ENCODE assay signal across 19 mouse cellular contexts in the genomic region with DNA sequence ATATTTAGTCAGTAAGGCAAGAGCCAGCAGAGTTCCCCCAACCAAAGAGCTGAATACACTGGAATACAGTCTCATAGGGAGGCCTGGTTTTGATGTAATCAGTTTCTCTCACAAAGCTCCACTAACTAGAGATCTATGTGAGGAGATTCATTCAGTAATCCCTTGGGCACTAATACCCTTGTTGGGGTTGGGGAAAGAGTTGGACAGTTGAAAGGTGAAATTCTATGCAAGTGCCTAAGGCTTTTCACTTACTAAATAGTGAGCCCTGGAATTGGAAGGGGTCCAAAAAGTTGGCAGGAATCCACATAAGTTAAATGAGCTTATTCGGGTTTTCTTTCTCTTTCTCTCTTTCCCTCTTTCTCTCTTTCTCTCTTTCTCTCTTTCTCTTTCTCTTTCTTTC.
A peak's percentile ranks its signal among the peaks of the same experiment; 100 is the strongest.
DNase-seq lines count a peak whose midpoint lies in the region; ATAC-seq and TF ChIP-seq lines count a peak whose summit lies in the region.
"Had no signal": no experiment of that assay in that cellular context is flagged by ENCODE, and none has a peak within 500 bp of the region (broad histone marks: within the 10 kb centered on the region; RNA-seq: fewer than 3 reads in every experiment).

No protein-coding gene starts in this region.

- no peak overlapping the region for H3K9ac ChIP-seq in embryonic facial prominence, embryonic 14.5 days (ENCODE audit: low read depth, low read length)
- H3K9ac ChIP-seq in forebrain, embryonic 16.5 days (replicated peaks; ENCODE audit: low read depth, low read length) = no peak overlapping the region
- H3K9ac ChIP-seq in forebrain, postnatal 0 days = no peak overlapping the region
- no peak overlapping the region for H3K9ac ChIP-seq in midbrain, embryonic 14.5 days (replicated peaks; ENCODE audit: low read length)
- H3K9ac ChIP-seq in midbrain, embryonic 13.5 days (replicated peaks) = no peak overlapping the region
- H3K9ac ChIP-seq: embryonic facial prominence, embryonic 13.5 days; heart, embryonic 12.5 days had no signal

- H3K9me3 ChIP-seq in embryonic facial prominence, embryonic 14.5 days (ENCODE audit: control insufficient read depth, low read length) = no peaks in the 10 kb centered on the region
- no peaks in the 10 kb centered on the region for H3K9me3 ChIP-seq in embryonic facial prominence, embryonic 10.5 days
- no peaks in the 10 kb centered on the region for H3K9me3 ChIP-seq in forebrain, embryonic 16.5 days (ENCODE audit: control insufficient read depth, low read length)
- no peaks in the 10 kb centered on the region for H3K9me3 ChIP-seq in forebrain, postnatal 0 days (ENCODE audit: low read length)
- H3K9me3 ChIP-seq in midbrain, embryonic 14.5 days (ENCODE audit: control insufficient read depth, low read length) = no peaks in the 10 kb centered on the region
- H3K9me3 ChIP-seq in midbrain, embryonic 13.5 days = no peaks in the 10 kb centered on the region
- H3K9me3 ChIP-seq: embryonic facial prominence, embryonic 13.5 days; heart, embryonic 12.5 days had no signal

- H3K4me1 ChIP-seq in embryonic facial prominence, embryonic 14.5 days (ENCODE audit: control insufficient read depth, insufficient read depth, low read length) = no peaks in the 10 kb centered on the region
- H3K4me1 ChIP-seq in embryonic facial prominence, embryonic 10.5 days = no peaks in the 10 kb centered on the region
- no peaks in the 10 kb centered on the region for H3K4me1 ChIP-seq in forebrain, embryonic 16.5 days (replicated peaks; ENCODE audit: control insufficient read depth, insufficient read depth, low read length)
- H3K4me1 ChIP-seq in forebrain, postnatal 0 days (ENCODE audit: insufficient read depth) = no peaks in the 10 kb centered on the region
- H3K4me1 ChIP-seq in midbrain, embryonic 14.5 days (ENCODE audit: control insufficient read depth, insufficient read depth, low read length) = no peaks in the 10 kb centered on the region
- no peaks in the 10 kb centered on the region for H3K4me1 ChIP-seq in midbrain, embryonic 13.5 days (replicated peaks)
- H3K4me1 ChIP-seq: embryonic facial prominence, embryonic 13.5 days; heart, embryonic 12.5 days had no signal

- no peaks in the 10 kb centered on the region for H3K36me3 ChIP-seq in embryonic facial prominence, embryonic 14.5 days (ENCODE audit: control insufficient read depth, insufficient read depth, low read length)
- no peaks in the 10 kb centered on the region for H3K36me3 ChIP-seq in embryonic facial prominence, embryonic 10.5 days (replicated peaks)
- no peaks in the 10 kb centered on the region for H3K36me3 ChIP-seq in forebrain, embryonic 16.5 days (ENCODE audit: control insufficient read depth, insufficient read depth)
- no peaks in the 10 kb centered on the region for H3K36me3 ChIP-seq in forebrain, postnatal 0 days (ENCODE audit: insufficient read depth)
- no peaks in the 10 kb centered on the region for H3K36me3 ChIP-seq in midbrain, embryonic 14.5 days (ENCODE audit: control insufficient read depth, insufficient read depth, low read length)
- H3K36me3 ChIP-seq in midbrain, embryonic 13.5 days = no peaks in the 10 kb centered on the region
- H3K36me3 ChIP-seq: embryonic facial prominence, embryonic 13.5 days; heart, embryonic 12.5 days had no signal

- no peak for ATAC-seq in embryonic facial prominence, embryonic 14.5 days (ENCODE audit: low read depth)
- ATAC-seq in forebrain, embryonic 16.5 days = 0 out of 2 replicates have a peak, but pooled peaks have one; percentile 28
- ATAC-seq in forebrain, postnatal 0 days = no peak
- no peak for ATAC-seq in midbrain, embryonic 14.5 days (ENCODE audit: low FRiP score, low TSS enrichment)
- ATAC-seq in midbrain, embryonic 13.5 days = no peak
- ATAC-seq: hindbrain, embryonic 16.5 days; inflammation-experienced regulatory T-cells, adult 6 months; intestine, postnatal 0 days had no signal

- no peaks in the 10 kb centered on the region for H3K27me3 ChIP-seq in embryonic facial prominence, embryonic 14.5 days (replicated peaks; ENCODE audit: control insufficient read depth, insufficient read depth, low read length)
- no peaks in the 10 kb centered on the region for H3K27me3 ChIP-seq in embryonic facial prominence, embryonic 10.5 days (replicated peaks; ENCODE audit: low read depth, poor library complexity, severe bottlenecking)
- H3K27me3 ChIP-seq in forebrain, embryonic 16.5 days (replicated peaks; ENCODE audit: control insufficient read depth, insufficient read depth, low read length) = no peaks in the 10 kb centered on the region
- H3K27me3 ChIP-seq in forebrain, postnatal 0 days (ENCODE audit: insufficient read depth, low read length) = no peaks in the 10 kb centered on the region
- no peaks in the 10 kb centered on the region for H3K27me3 ChIP-seq in midbrain, embryonic 14.5 days (ENCODE audit: control insufficient read depth, insufficient read depth, low read length)
- no peaks in the 10 kb centered on the region for H3K27me3 ChIP-seq in midbrain, embryonic 13.5 days
- H3K27me3 ChIP-seq: CH12.LX; embryonic facial prominence, embryonic 13.5 days; heart, embryonic 12.5 days had no signal

- no peak overlapping the region for H3K4me2 ChIP-seq in embryonic facial prominence, embryonic 14.5 days (ENCODE audit: low read depth, low read length)
- H3K4me2 ChIP-seq in forebrain, embryonic 16.5 days (ENCODE audit: low read length) = no peak overlapping the region
- no peak overlapping the region for H3K4me2 ChIP-seq in forebrain, postnatal 0 days (ENCODE audit: low read depth)
- no peak overlapping the region for H3K4me2 ChIP-seq in midbrain, embryonic 14.5 days (ENCODE audit: low read length)
- no peak overlapping the region for H3K4me2 ChIP-seq in midbrain, embryonic 13.5 days (replicated peaks)
- H3K4me2 ChIP-seq: embryonic facial prominence, embryonic 13.5 days; heart, embryonic 12.5 days had no signal

- DNase-seq in embryonic facial prominence, embryonic 14.5 days (ENCODE audit: low spot score) = peak; percentile 42
- DNase-seq in embryonic facial prominence, embryonic 10.5 days (ENCODE audit: low spot score) = no peak
- no peak for DNase-seq in forebrain, postnatal 0 days
- peak; percentile 30 for DNase-seq in midbrain, embryonic 14.5 days
- no peak for DNase-seq in adrenal gland, postnatal 4 days (ENCODE audit: low spot score in 2 of 2)
- DNase-seq in yolk sac, embryonic 10.5 days (ENCODE audit: low spot score) = no peak
- DNase-seq: adrenal gland, postnatal 14 days; cerebellum, adult 2 months; gastrocnemius, adult 2 months; gastrocnemius, postnatal 25 days; kidney, adult 8-10 months had no signal

- no peak for TF ChIP-seq CTCF in forebrain, postnatal 0 days (IDR thresholded peaks at IDR 0.05; ENCODE audit: low read depth)

- H3K27ac ChIP-seq in embryonic facial prominence, embryonic 14.5 days (replicated peaks; ENCODE audit: low read depth, low read length) = no peak overlapping the region
- H3K27ac ChIP-seq in embryonic facial prominence, embryonic 10.5 days (replicated peaks) = no peak overlapping the region
- H3K27ac ChIP-seq in forebrain, embryonic 16.5 days (ENCODE audit: low read length) = no peak overlapping the region
- no peak overlapping the region for H3K27ac ChIP-seq in forebrain, postnatal 0 days (ENCODE audit: low read depth, low read length)
- no peak overlapping the region for H3K27ac ChIP-seq in midbrain, embryonic 14.5 days (replicated peaks; ENCODE audit: low read depth, low read length)
- H3K27ac ChIP-seq in midbrain, embryonic 13.5 days = no peak overlapping the region
- H3K27ac ChIP-seq: embryonic facial prominence, embryonic 13.5 days; gastrocnemius, adult 2 months had no signal

- H3K4me3 ChIP-seq in embryonic facial prominence, embryonic 14.5 days (ENCODE audit: low read depth, low read length) = no peak overlapping the region
- H3K4me3 ChIP-seq in embryonic facial prominence, embryonic 10.5 days = no peak overlapping the region
- no peak overlapping the region for H3K4me3 ChIP-seq in forebrain, embryonic 16.5 days (replicated peaks; ENCODE audit: low read length)
- H3K4me3 ChIP-seq in forebrain, postnatal 0 days (ENCODE audit: low read depth, low read length) = no peak overlapping the region
- H3K4me3 ChIP-seq in midbrain, embryonic 14.5 days (replicated peaks; ENCODE audit: low read depth, low read length) = no peak overlapping the region
- no peak overlapping the region for H3K4me3 ChIP-seq in midbrain, embryonic 13.5 days (replicated peaks)
- H3K4me3 ChIP-seq: embryonic facial prominence, embryonic 13.5 days; gastrocnemius, adult 2 months; heart, embryonic 12.5 days had no signal

- WGBS in embryonic facial prominence, embryonic 14.5 days = 44% methylated on average over 1 of the region's 1 CpGs
- WGBS in embryonic facial prominence, embryonic 10.5 days = 78% methylated on average over 1 of the region's 1 CpGs
- 8% methylated on average over 1 of the region's 1 CpGs for WGBS in forebrain, embryonic 16.5 days
- WGBS in forebrain, postnatal 0 days = 24% methylated on average over 1 of the region's 1 CpGs
- 47% methylated on average over 1 of the region's 1 CpGs for WGBS in midbrain, embryonic 14.5 days
- WGBS in midbrain, embryonic 13.5 days = 64% methylated on average over 1 of the region's 1 CpGs

Comparison
In these comparisons a context has a peak if more than half of its experiments do, and no peak if none do; other contexts are left out.
1. DNase-seq: peak in embryonic facial prominence, embryonic 14.5 days (single experiment) and midbrain, embryonic 14.5 days (single experiment); none in embryonic facial prominence, embryonic 10.5 days (single experiment), forebrain, postnatal 0 days (single experiment), adrenal gland, postnatal 4 days (0 of 2) and yolk sac, embryonic 10.5 days (single experiment).